Mouse (Mus musculus) layer of hippocampus, adult 9-11 months (tissue): ENCODE measurements at regions not wholly inside any gene's neighbourhood (a gene's known extent, or its start where the extent isn't known, plus 50 kb on each side); places are given as distances from the start of the nearest gene placed in this dataset.
"Not testable (repeated sequence)": the region's sequence is repeated elsewhere in the genome, so short reads cannot be mapped to it uniquely, and the experiment has no call there.

Experiments used
- DNase-seq: peaks from one replicate; pipeline ENCODE4 v3.0.0; 2022

GRCm38 (mm10) chr1:47646681-47647080 lies 754.0 kb upstream of the Slc39a10 start:
- DNase-seq, result no peak

- no peak for DNase-seq
Measured at GRCm38 (mm10) chr1:47606597-47606996, 713.9 kb upstream of the Slc39a10 start.

- no peak for DNase-seq
Measured at GRCm38 (mm10) chr1:47603989-47604360, 711.3 kb upstream of the Slc39a10 start.

GRCm38 (mm10) chr1:47603294-47603988 lies 710.8 kb upstream of the Slc39a10 start:
- no peak for DNase-seq

GRCm38 (mm10) chr1:47593641-47594040 lies 701.0 kb upstream of the Slc39a10 start:
- DNase-seq, result not testable (repeated sequence)

GRCm38 (mm10) chr1:47545606-47546005 lies 653.0 kb upstream of the Slc39a10 start:
- no peak for DNase-seq

- peak; percentile 32 for DNase-seq
Measured at GRCm38 (mm10) chr1:47511426-47511825, 618.8 kb upstream of the Slc39a10 start.

- DNase-seq, result no peak
Measured at GRCm38 (mm10) chr1:47507801-47508200, 615.1 kb upstream of the Slc39a10 start.

GRCm38 (mm10) chr1:47488581-47489204 lies 596.0 kb upstream of the Slc39a10 start:
- no peak for DNase-seq

GRCm38 (mm10) chr1:47486087-47486486 lies 593.4 kb upstream of the Slc39a10 start:
- DNase-seq, result no peak

GRCm38 (mm10) chr1:47479059-47479458 lies 586.4 kb upstream of the Slc39a10 start:
- DNase-seq, result no peak

- DNase-seq, result no peak
Measured at GRCm38 (mm10) chr1:47466573-47467253, 574.1 kb upstream of the Slc39a10 start.

- no peak for DNase-seq
Measured at GRCm38 (mm10) chr1:47448737-47449489, 556.3 kb upstream of the Slc39a10 start.

- DNase-seq, result no peak
Measured at GRCm38 (mm10) chr1:47448070-47448469, 555.4 kb upstream of the Slc39a10 start.

GRCm38 (mm10) chr1:47446021-47446420 lies 553.4 kb upstream of the Slc39a10 start:
- DNase-seq, result no peak

- DNase-seq, result no peak
Measured at GRCm38 (mm10) chr1:47432829-47433228, 540.2 kb upstream of the Slc39a10 start.

GRCm38 (mm10) chr1:47405164-47405563 lies 512.5 kb upstream of the Slc39a10 start:
- DNase-seq, result no peak

- DNase-seq, result no peak
Measured at GRCm38 (mm10) chr1:47386579-47386978, 493.9 kb upstream of the Slc39a10 start.

- DNase-seq, result no peak
Measured at GRCm38 (mm10) chr1:47378795-47379194, 486.1 kb upstream of the Slc39a10 start.

GRCm38 (mm10) chr1:47339718-47340439 lies 447.2 kb upstream of the Slc39a10 start:
- DNase-seq, result no peak

- no peak for DNase-seq
Measured at GRCm38 (mm10) chr1:47310572-47311075, 418.0 kb upstream of the Slc39a10 start.

- no peak for DNase-seq
Measured at GRCm38 (mm10) chr1:47306961-47307360, 414.3 kb upstream of the Slc39a10 start.
